Mouse (Mus musculus) forebrain, embryonic 16.5 days (tissue): ENCODE data around the gene Ccdc159. TPM values are rescaled to one million over a fixed set of nuclear protein-coding genes. Genes with fewer than 3 reads are reported as not detected.

Source experiments
- ATAC-seq: fragments of 200-750 bp; cut with Nextera tagmentation; 2 replicates; pipeline ENCODE4 v1.8.0; 2017; ENCODE audit warnings: mild to moderate bottlenecking, moderate library complexity
- H3K27ac ChIP-seq: fragments of 300-500 bp; sonication (generic); 2 replicates; pipeline ENCODE4 v1.5.1; 2014; ENCODE audit warnings: low read length, control low read depth
- H3K27me3 ChIP-seq: fragments of 300-500 bp; sonication (generic); replicated peaks from 2 replicates; pipeline ENCODE4 v1.6.1; 2014; ENCODE audit warnings: low read length; ENCODE audit not compliant: control insufficient read depth, insufficient read depth
- H3K36me3 ChIP-seq: fragments of 300-500 bp; sonication (generic); 2 replicates; pipeline ENCODE4 v1.6.1; 2014; ENCODE audit not compliant: control insufficient read depth, insufficient read depth
- H3K4me1 ChIP-seq: fragments of 300-500 bp; sonication (generic); replicated peaks from 2 replicates; pipeline ENCODE4 v1.6.1; 2014; ENCODE audit warnings: low read length; ENCODE audit not compliant: control insufficient read depth, insufficient read depth
- H3K4me2 ChIP-seq: fragments of 300-500 bp; sonication (generic); 2 replicates; pipeline ENCODE4 v1.6.1; 2014; ENCODE audit warnings: mild to moderate bottlenecking, low read length, control low read depth
- H3K4me3 ChIP-seq: fragments of 300-500 bp; sonication (generic); replicated peaks from 2 replicates; pipeline ENCODE4 v1.5.1; 2014; ENCODE audit warnings: mild to moderate bottlenecking, low read length, control low read depth
- H3K9ac ChIP-seq: fragments of 300-500 bp; sonication (generic); replicated peaks from 2 replicates; pipeline ENCODE4 v1.6.1; 2014; ENCODE audit warnings: low read depth, low read length, control low read depth
- H3K9me3 ChIP-seq: fragments of 300-500 bp; sonication (generic); 2 replicates; pipeline ENCODE4 v1.6.1; 2016; ENCODE audit warnings: low read length; ENCODE audit not compliant: control insufficient read depth
- WGBS: fragments of 180-500 bp; shearing (Covaris S2); extraction: QIAGEN DNeasy Blood & Tissue Kit; methylation state at CpG from one replicate; pipeline ENCODE4 v1.1.7; 2014; 5-methylcytosine and 5-hydroxymethylcytosine counted together
- polyA plus RNA-seq: library from polyadenylated mRNA; unstranded; fragments of >200 nt; fragmentation: Nextera tagmentation; extraction: Ambion mirVana; gene quantifications from 2 replicates; pipeline ENCODE4 v1.2.1, GENCODE M21; 2015

Gene Ccdc159
- polyA plus RNA-seq, 1 experiment from 2014 or later = 11.9 TPM

GRCm38 (mm10) chr9:21943046-21943445 is 15.8 kb downstream of the Ccdc159 start:
- WGBS = 84% methylated on average over 12 of the region's 12 CpGs
- Histone ChIP-seq H3K36me3 (peaks cover 12% of the 10 kb centered on the region; the same call in 1 of the 2 replicates), H3K9ac (no peak overlapping the region), H3K9me3 (no peaks in the 10 kb centered on the region), H3K4me2 (no peak overlapping the region), H3K27ac (no peak overlapping the region), H3K4me1 (peaks cover 7% of the 10 kb centered on the region), H3K27me3 (peaks cover 2% of the 10 kb centered on the region; the same call in 1 of the 2 replicates), H3K4me3 (no peak overlapping the region)
- no peak for ATAC-seq

GRCm38 (mm10) chr9:21943638-21944037 is 16.4 kb downstream of the Ccdc159 start:
- Histone ChIP-seq H3K27me3 (peaks cover 3% of the 10 kb centered on the region; the same call in 1 of the 2 replicates), H3K4me1 (peaks cover under 1% of the 10 kb centered on the region), H3K4me2 (no peak overlapping the region), H3K4me3 (no peak overlapping the region), H3K27ac (no peak overlapping the region), H3K9me3 (no peaks in the 10 kb centered on the region), H3K9ac (no peak overlapping the region), H3K36me3 (peaks cover 12% of the 10 kb centered on the region; the same call in 1 of the 2 replicates)
- 62% methylated on average over 12 of the region's 12 CpGs for WGBS
- 0 out of 2 replicates have a peak, but pooled peaks have one; percentile 5 for ATAC-seq

DNA sequence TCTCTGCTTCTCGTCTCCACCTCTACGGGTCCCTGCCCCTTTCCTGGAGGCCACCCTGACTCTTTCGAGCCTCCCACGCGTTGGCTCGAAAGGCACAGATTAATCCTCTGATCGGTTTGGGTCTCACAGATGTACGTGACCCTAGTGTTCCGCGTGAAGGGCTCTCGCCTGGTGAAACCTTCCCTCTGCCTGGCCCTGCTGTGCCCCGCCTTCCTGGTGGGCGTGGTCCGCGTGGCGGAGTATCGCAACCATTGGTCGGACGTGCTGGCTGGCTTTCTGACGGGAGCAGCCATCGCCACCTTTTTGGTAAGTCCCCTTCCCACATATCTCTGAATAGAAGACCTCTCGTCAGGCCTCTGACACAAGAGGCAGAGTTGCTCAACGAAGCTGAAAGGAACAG is 17.0 kb downstream of the Ccdc159 start:
- no peak overlapping the region for H3K9ac ChIP-seq
- peaks cover 12% of the 10 kb centered on the region; the same call in 1 of the 2 replicates for H3K36me3 ChIP-seq
- H3K4me3 ChIP-seq = no peak overlapping the region
- no peaks in the 10 kb centered on the region for H3K9me3 ChIP-seq
- no peaks in the 10 kb centered on the region for H3K4me1 ChIP-seq
- H3K4me2 ChIP-seq = no peak overlapping the region
- H3K27ac ChIP-seq = no peak overlapping the region
- peaks cover 3% of the 10 kb centered on the region; the same call in 1 of the 2 replicates for H3K27me3 ChIP-seq
- 22% methylated on average over 23 of the region's 23 CpGs for WGBS
- 0 out of 2 replicates have a peak, but pooled peaks have one; percentile 16 for ATAC-seq

DNA sequence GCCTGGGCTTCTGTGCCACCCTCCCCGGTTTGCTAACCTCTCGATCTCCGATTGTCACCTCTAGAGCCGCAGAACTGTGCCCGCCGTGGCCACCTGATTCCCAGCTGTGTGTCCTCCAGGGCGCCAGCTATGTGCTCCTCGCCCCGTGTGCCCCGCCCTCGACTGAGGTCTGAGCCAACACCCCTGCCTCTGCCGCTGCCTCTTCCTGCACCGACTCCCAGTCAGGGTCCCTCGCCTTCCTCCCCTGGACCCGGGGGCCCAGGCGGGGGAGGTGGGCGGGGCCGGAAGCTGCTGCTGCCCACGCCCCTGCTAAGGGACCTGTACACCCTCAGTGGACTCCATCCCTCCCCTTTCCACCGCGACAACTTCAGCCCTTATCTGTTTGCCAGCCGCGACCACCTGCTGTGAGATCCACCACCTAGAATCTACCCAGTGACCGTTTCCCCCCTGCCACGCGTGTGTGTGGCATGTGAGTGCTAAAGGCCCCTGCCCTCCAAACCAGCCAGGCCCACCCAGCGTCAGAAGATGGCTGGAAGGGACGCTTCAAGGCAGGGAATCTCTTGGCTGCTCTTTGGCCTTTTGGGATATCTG is 20.4 kb downstream of the Ccdc159 start:
- H3K9me3 ChIP-seq = no peaks in the 10 kb centered on the region
- peaks cover 3% of the 10 kb centered on the region; the same call in 1 of the 2 replicates for H3K27me3 ChIP-seq
- H3K9ac ChIP-seq = no peak overlapping the region
- no peak overlapping the region for H3K4me2 ChIP-seq
- 9% methylated on average over 28 of the region's 28 CpGs for WGBS
- ATAC-seq = no peak
- H3K27ac ChIP-seq = no peak overlapping the region
- no peak overlapping the region for H3K4me3 ChIP-seq
- no peaks in the 10 kb centered on the region for H3K4me1 ChIP-seq
- H3K36me3 ChIP-seq = peaks cover 5% of the 10 kb centered on the region; the same call in 1 of the 2 replicates

DNA sequence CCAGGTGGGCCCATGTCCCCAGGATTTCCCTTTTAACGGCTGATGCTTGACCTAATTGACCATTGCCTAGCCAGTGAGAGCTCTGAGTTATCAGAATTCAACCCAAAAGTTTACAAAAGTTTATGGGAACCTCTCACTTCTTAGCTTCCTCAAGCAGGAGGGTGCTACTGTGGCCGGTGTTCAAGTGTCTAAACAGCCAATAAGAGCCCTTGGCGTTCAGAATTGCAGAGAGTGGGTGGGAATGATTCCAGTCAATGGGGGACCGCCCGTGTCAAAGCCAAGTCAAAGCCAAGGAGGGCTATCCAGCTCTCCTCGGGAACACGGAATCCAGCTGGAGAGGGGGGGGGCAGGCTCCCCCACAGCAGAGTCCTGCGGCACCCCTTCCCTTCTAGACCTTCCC is 20.9 kb downstream of the Ccdc159 start:
- H3K9me3 ChIP-seq = no peaks in the 10 kb centered on the region
- no peak overlapping the region for H3K9ac ChIP-seq
- 60% methylated on average over 8 of the region's 8 CpGs for whole genome bisulfite sequencing
- no peak overlapping the region for H3K4me2 ChIP-seq
- H3K36me3 ChIP-seq = peaks cover 5% of the 10 kb centered on the region; the same call in 1 of the 2 replicates
- ATAC-seq = no peak
- peaks cover 3% of the 10 kb centered on the region; the same call in 1 of the 2 replicates for H3K4me1 ChIP-seq
- no peak overlapping the region for H3K27ac ChIP-seq
- H3K27me3 ChIP-seq = peaks cover 3% of the 10 kb centered on the region; the same call in 1 of the 2 replicates
- no peak overlapping the region for H3K4me3 ChIP-seq

DNA sequence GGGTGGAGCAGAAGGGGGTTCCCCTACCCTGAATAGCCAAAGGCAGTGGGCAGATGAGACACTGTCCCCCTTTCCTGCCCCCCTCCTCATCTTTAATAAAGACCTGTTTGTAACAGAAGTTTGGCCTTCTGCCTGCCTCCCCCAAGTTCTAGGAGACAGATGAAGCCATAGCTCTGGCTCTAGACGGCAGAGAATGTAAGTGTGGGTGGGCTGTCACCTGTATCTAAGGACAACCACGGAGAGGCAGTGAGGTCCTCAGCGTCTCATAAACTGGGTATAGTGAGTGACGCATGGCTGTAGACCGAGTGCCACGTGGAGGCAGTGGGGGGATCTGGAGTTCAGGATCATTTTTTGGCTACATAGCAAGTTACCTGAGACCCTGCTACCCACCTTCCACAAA is 21.5 kb downstream of the Ccdc159 start:
- WGBS = 65% methylated on average over 6 of the region's 6 CpGs
- no peak for ATAC-seq
- peaks cover 3% of the 10 kb centered on the region; the same call in 1 of the 2 replicates for H3K27me3 ChIP-seq

GRCm38 (mm10) chr9:21950322-21950721 is 23.1 kb downstream of the Ccdc159 start:
- no peak for ATAC-seq
- Histone ChIP-seq H3K4me2 (no peak overlapping the region), H3K4me3 (no peak overlapping the region), H3K36me3 (peaks cover 5% of the 10 kb centered on the region; the same call in 1 of the 2 replicates), H3K9me3 (no peaks in the 10 kb centered on the region), H3K27ac (no peak overlapping the region), H3K27me3 (peaks cover 3% of the 10 kb centered on the region; the same call in 1 of the 2 replicates), H3K4me1 (peaks cover 19% of the 10 kb centered on the region), H3K9ac (no peak overlapping the region)
- WGBS = 19% methylated on average over 11 of the region's 11 CpGs

More for the DNA sequence above, 21.5 kb downstream of the Ccdc159 start:
- no peak overlapping the region for H3K4me2 ChIP-seq
- H3K4me3 ChIP-seq = no peak overlapping the region
- peaks cover 9% of the 10 kb centered on the region for H3K4me1 ChIP-seq
- no peak overlapping the region for H3K27ac ChIP-seq
- no peak overlapping the region for H3K9ac ChIP-seq
- H3K36me3 ChIP-seq = peaks cover 5% of the 10 kb centered on the region; the same call in 1 of the 2 replicates
- H3K9me3 ChIP-seq = no peaks in the 10 kb centered on the region

DNA sequence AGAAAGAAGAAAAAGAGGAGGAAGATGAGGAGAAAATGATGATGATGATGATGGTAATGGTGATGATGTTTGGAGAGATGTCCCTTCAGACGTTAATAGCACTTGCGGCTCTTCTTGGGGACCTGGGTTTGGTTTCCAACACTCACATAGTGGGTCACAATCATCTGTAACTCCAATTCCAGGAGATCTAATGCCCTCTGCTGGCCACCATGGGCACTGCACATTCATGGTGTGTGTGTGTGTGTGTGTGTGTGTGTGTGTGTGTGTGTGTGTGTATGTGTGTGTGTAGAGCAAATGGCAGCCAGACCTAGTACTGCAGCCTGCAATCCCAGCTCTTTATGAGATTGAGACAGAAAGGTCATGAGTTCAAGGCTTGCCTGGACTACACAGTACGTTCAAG is 24.7 kb downstream of the Ccdc159 start:
- no peak for ATAC-seq
- 75% methylated on average over 3 of the region's 3 CpGs for WGBS

DNA sequence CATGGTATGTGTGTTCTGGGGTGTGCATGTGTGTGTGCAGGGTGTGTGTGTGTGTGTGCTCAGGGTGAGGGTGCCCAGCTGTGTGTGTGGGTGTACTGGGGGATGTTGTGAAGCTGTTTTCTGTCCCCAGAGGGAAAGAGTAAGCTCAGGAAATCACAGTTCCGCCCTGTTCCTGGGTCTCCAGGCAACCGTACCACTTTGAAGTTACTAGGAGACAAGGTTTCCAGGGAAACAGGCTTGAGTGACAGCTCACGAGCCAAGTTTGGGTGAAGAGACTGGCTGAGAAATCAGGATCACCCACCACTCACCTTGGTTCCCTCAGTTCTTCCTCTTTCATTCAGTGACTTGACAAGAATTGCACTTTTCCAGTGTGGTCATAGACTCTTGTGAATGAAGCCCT is 26.3 kb downstream of the Ccdc159 start:
- no peaks in the 10 kb centered on the region for H3K27me3 ChIP-seq
- no peaks in the 10 kb centered on the region for H3K9me3 ChIP-seq
- peak overlapping the region; percentile 59 for H3K27ac ChIP-seq
- WGBS = 2% methylated on average over 3 of the region's 3 CpGs
- H3K36me3 ChIP-seq = no peaks in the 10 kb centered on the region
- H3K4me2 ChIP-seq = no peak overlapping the region
- ATAC-seq = no peak
- H3K9ac ChIP-seq = no peak overlapping the region
- no peak overlapping the region for H3K4me3 ChIP-seq
- peaks cover 25% of the 10 kb centered on the region for H3K4me1 ChIP-seq

More for the DNA sequence above, 24.7 kb downstream of the Ccdc159 start:
- Histone ChIP-seq H3K9me3 (no peaks in the 10 kb centered on the region), H3K27ac (no peak overlapping the region), H3K9ac (no peak overlapping the region), H3K4me3 (no peak overlapping the region), H3K4me1 (peaks cover 25% of the 10 kb centered on the region), H3K27me3 (peaks cover 3% of the 10 kb centered on the region; the same call in 1 of the 2 replicates), H3K36me3 (peaks cover 3% of the 10 kb centered on the region; the same call in 1 of the 2 replicates), H3K4me2 (no peak overlapping the region)
